Mouse (Mus musculus) kidney, postnatal 0 days (tissue): ENCODE data around the gene Elf4. TPM values are rescaled to one million over a fixed set of nuclear protein-coding genes. Genes with fewer than 3 reads are reported as not detected.
A peak's percentile ranks its signal among the peaks of the same experiment; 100 is the strongest.

Experiments
- ATAC-seq: fragments of 200-750 bp; cut with Nextera tagmentation; replicated peaks from 2 replicates; pipeline ENCODE4 v1.8.0; 2017; ENCODE audit warnings: low read depth, moderate number of reproducible peaks, moderate TSS enrichment, moderate library complexity; ENCODE audit not compliant: low FRiP score
- DNase-seq: peaks from one replicate; pipeline ENCODE4 v3.0.0-alpha.2; 2016; ENCODE audit warnings: low spot score
- H3K27ac ChIP-seq: fragments of 300-500 bp; sonication (generic); 2 replicates; pipeline ENCODE4 v1.5.1; 2014; ENCODE audit warnings: mild to moderate bottlenecking
- H3K27me3 ChIP-seq: fragments of 300-500 bp; sonication (generic); 2 replicates; pipeline ENCODE4 v1.6.1; 2014; ENCODE audit warnings: low read length, mixed read lengths; ENCODE audit not compliant: insufficient read depth
- H3K36me3 ChIP-seq: fragments of 300-500 bp; sonication (generic); 2 replicates; pipeline ENCODE4 v1.6.1; 2014; ENCODE audit warnings: low read length, mixed read lengths; ENCODE audit not compliant: insufficient read depth
- H3K4me1 ChIP-seq: fragments of 300-500 bp; sonication (generic); replicated peaks from 2 replicates; pipeline ENCODE4 v1.6.1; 2014; ENCODE audit warnings: antibody characterized with exemption, low read length, mixed read lengths; ENCODE audit not compliant: insufficient read depth
- H3K4me2 ChIP-seq: fragments of 300-500 bp; sonication (generic); 2 replicates; pipeline ENCODE4 v1.6.1; 2014; ENCODE audit warnings: mild to moderate bottlenecking, low read length, moderate library complexity, mixed read lengths
- H3K4me3 ChIP-seq: fragments of 300-500 bp; sonication (generic); replicated peaks from 2 replicates; pipeline ENCODE4 v1.5.1; 2014; ENCODE audit warnings: low read depth, low read length
- H3K9ac ChIP-seq: fragments of 300-500 bp; sonication (generic); 2 replicates; pipeline ENCODE4 v1.6.1; 2014; ENCODE audit warnings: low read depth, low read length
- H3K9me3 ChIP-seq: fragments of 300-500 bp; sonication (generic); replicated peaks from 2 replicates; pipeline ENCODE4 v1.6.1; 2016; ENCODE audit warnings: low read length, inconsistent platforms, mixed read lengths
- CTCF ChIP-seq: IDR thresholded peaks from 2 replicates; pipeline ENCODE4 v1.5.1; 2016; ENCODE audit warnings: antibody characterized with exemption, low read depth, mild to moderate bottlenecking, moderate library complexity
- WGBS: fragments of 180-500 bp; shearing (Covaris S2); extraction: QIAGEN DNeasy Blood & Tissue Kit; methylation state at CpG from one replicate; pipeline ENCODE4 v1.1.7; 2014; 5-methylcytosine and 5-hydroxymethylcytosine counted together
- polyA plus RNA-seq: library from polyadenylated mRNA; unstranded; fragments of >200 nt; fragmentation: Nextera tagmentation; extraction: Ambion mirVana; gene quantifications from 2 replicates; pipeline ENCODE4 v1.2.1, GENCODE M21; 2015

Elf4 gene
- polyA plus RNA-seq, 1 experiment from 2014 or later: 2.4 TPM

- 0 out of 2 replicates have a peak, but pooled peaks cover 5% of the 10 kb centered on the region for H3K36me3 ChIP-seq
- H3K9me3 ChIP-seq: no peaks in the 10 kb centered on the region
- 89% methylated on average over 9 of the region's 9 CpGs for WGBS
- H3K9ac ChIP-seq: no peak overlapping the region
- no peaks in the 10 kb centered on the region for H3K27me3 ChIP-seq
- DNase-seq (no peak), ATAC-seq (no peak)
- TF ChIP-seq CTCF: no peak
- no peak overlapping the region for H3K4me2 ChIP-seq
- H3K27ac ChIP-seq: no peak overlapping the region
- H3K4me3 ChIP-seq: no peak overlapping the region
- H3K4me1 ChIP-seq: no peaks in the 10 kb centered on the region
Measured at GRCm38 (mm10) chrX:48367841-48368240, 95.1 kb downstream of the Elf4 start.

GRCm38 (mm10) chrX:48365836-48366577 is 96.9 kb downstream of the Elf4 start:
- WGBS: 53% methylated on average over 15 of the region's 15 CpGs
- no peaks in the 10 kb centered on the region for H3K27me3 ChIP-seq
- H3K36me3 ChIP-seq: 0 out of 2 replicates have a peak, but pooled peaks cover 5% of the 10 kb centered on the region
- H3K4me2 ChIP-seq: no peak overlapping the region
- no peak overlapping the region for H3K27ac ChIP-seq
- H3K9me3 ChIP-seq: no peaks in the 10 kb centered on the region
- H3K9ac ChIP-seq: no peak overlapping the region
- no peak for TF ChIP-seq CTCF
- DNase-seq (peak; percentile 14), ATAC-seq (no peak)
- H3K4me1 ChIP-seq: no peaks in the 10 kb centered on the region
- no peak overlapping the region for H3K4me3 ChIP-seq

Other genes starting within 250 kb of the Elf4 start
- gene Utp14a, start 206.3 kb downstream of the Elf4 start, polyA plus RNA-seq: 14.0 and 16.2 TPM in 2 replicates
- gene Bcorl1, start 121.8 kb downstream of the Elf4 start, polyA plus RNA-seq: 3.0 and 3.3 TPM in 2 replicates
- 100 and 107 TPM in 2 replicates for gene Aifm1, start 50.4 kb upstream of the Elf4 start, polyA plus RNA-seq
- gene Rab33a, start 56.2 kb upstream of the Elf4 start, polyA plus RNA-seq: 0.87 and 1.4 TPM in 2 replicates
- 8.4 and 8.8 TPM in 2 replicates for gene Zfp280c, start 131.4 kb upstream of the Elf4 start, polyA plus RNA-seq
- gene Slc25a14, start 160.3 kb upstream of the Elf4 start, polyA plus RNA-seq: 14.0 TPM in 2 replicates
- gene Gpr119, start 211.3 kb upstream of the Elf4 start, polyA plus RNA-seq: not detected in 2 replicates
- gene Rbmx2, start 231.9 kb upstream of the Elf4 start, polyA plus RNA-seq: 19.2 and 22.2 TPM in 2 replicates